Mouse (Mus musculus) thymus, postnatal 36 days (tissue): Measurements from ENCODE around the gene Sds.

ENCODE experiments used
- DNase-seq, 2 experiments: peaks; one replicate each; pipeline ENCODE4 v3.0.0; 2022; ENCODE audit warnings: mixed read lengths in 2 of 2

Gene Sds

DNA sequence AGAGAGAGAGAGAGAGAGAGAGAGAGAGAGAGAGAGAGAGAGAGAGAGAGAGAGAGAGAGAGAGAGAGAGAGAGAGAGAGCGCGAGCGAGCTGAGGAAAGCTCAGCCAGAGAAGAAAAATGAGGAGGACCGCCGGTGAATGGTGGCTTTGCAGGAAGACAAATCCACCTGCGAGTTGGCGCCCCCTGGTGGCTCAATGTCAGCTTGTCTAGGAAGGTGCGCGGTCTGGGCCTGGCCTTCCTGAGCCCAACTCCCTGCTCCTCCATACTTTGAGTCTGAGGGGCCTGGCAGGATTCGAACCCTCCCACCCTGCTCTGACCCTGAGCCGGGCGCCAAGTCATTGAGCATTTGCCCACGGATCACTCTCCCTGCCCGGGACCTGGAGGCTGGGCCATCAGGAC lies 35.6 kb upstream of the Sds start:
- peak; percentile 73 to 79 for DNase-seq

DNA sequence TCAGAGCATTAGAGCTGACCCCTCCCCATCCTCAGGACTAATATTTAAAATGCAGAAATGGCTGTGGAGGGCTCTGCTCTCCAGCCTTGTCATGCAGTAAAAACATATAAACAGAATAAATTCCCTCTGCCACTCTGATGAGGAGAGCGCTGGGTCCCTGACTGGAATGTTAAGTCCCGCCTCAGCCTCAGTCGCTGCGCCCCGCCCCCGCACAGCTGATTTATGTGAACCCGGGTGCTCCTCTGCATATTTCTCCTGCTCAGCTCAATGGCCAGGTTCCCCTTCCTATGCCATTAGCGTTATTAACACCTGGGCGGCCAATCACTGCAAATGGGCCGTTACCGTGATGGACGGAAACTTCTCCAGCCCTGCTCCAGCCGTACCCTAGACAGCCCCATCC lies 29.0 kb upstream of the Sds start:
- no peak for DNase-seq

DNA sequence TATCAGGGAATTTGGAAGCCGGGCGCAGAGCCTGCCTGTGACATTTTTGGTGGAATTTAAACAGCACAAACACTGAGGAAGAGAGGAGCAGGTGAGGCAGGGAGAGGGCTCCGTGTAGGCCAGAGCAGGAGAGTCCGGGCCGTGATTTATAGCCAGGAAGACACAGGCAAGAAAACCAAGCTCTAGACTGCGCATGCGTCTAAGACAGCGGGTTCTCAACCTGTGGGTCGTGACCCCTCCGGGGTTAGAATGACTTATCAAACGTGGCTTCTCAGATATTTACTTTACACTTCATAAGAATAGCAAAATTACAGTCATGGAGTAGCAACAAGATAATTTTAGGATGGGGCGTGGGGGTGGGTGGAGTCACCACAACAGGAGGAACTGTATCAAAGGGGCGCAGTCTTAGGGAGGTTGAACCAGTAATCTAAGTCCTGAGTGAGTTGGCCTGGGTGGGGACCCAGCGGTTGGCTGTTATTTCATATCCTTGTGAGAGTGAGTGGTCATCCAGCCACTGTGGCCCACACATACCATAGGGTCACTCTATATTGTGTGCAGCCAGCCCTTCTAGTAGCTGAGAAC lies 21.5 kb upstream of the Sds start:
- no peak for DNase-seq

DNA sequence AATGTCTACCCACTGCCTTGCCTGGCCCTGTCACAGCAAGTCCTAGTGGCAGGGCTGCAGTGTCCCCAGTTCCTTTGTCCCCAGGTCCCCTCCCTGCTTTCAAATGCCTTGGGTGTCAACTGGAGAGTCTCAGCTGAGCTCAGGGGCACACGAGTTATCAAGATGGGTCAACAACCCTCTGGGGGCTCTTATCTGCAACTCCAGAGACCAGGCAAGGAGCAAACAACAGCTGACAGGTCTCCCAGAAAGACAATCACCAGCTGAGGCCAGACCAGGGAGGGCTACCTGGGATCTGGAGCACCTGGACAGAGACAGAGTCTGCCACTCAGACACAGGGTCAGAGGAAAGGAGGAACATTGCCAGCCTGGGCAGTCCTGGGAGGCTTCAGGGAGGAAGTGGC lies 20.1 kb upstream of the Sds start:
- no peak for DNase-seq

DNA sequence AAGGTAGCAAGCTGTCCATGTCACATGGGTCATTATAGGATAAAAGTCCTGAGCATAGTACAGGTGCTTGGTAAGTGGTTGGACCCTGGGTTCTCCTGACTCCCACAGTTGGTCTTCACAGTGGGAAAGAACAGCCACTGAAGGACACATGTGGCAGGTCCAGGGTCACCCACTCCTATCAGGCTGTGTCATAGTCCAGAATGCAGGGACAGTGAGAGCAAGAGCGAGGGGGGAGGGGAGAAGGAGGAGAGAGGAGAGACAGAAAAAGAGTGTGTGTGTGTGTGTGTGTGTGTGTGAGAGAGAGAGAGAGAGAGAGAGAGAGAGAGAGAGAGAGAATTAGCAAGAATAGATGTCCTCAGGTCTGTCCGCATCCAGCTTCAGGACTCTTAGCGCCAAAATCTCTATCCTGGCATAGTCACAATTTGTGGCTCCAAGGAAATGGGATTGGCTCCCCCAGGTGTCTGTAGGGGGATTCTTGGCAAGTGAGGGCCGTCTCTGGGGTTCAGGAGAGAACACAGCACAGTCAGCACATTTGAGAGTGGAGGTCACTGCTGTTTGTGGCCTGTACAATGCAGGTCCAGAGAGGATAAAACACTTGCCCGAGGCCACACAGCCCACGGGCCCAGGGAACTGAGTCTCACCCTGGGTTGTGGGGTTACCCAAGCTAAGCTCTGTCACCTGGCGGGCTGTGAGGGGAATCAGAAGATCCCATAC lies 19.3 kb upstream of the Sds start:
- no peak for DNase-seq

DNA sequence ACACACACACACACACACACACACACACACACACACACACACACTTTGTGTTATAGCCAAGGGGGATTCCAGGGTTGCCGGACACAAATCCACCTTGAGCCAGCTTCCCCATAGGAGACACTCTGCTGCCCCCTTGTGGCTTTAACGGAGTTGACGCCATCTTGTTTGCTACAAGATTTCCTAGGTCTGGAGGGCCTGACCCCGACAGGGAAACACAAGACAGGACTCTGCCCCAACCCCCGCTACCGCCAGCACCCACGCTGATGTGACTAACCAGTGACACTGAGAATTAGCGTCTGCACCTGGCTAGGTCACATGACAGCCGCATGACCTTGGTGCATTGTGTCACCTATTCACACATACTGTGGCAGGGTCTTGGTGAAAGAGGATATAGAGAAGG lies 18.7 kb upstream of the Sds start:
- peak; percentile 37 to 47 for DNase-seq

DNA sequence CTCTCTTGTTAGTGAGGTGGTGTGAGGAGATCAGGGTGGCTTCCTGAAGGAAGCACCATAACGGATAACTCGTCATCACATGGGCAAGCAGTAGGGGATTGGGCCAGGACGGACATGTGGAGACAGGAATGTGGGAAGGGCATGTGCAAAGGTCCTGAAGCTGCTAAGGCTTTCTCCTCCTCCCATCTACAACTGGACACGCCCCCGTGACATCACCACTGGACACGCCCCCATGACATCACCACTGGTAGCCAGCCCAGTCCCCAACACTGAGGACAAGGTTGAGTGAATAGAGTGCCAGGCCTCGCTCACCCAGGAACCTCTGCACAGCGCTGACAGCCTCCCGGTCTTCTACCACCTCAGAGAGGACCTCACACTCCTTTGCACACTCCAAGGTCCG lies 17.2 kb upstream of the Sds start:
- no peak for DNase-seq

DNA sequence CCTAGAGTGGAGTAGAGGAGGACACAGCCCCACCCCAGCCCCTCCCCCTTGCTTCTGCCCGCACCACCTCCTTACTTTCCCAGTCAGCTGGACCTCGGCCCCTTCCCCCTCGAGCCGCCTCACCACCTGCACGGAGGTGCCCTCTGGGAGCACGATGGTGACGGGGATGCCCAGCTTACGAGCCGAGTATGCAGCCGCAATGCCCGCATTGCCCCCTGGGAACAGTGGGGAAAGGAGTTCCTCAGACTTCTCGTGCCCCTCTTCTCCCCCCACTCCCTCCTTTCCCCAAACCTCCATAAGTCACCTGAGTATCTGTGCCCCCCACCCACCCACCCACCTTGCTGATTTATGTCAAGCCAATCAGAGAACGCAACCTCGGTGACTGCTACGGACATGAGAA lies 14.4 kb upstream of the Sds start:
- DNase-seq = no peak

DNA sequence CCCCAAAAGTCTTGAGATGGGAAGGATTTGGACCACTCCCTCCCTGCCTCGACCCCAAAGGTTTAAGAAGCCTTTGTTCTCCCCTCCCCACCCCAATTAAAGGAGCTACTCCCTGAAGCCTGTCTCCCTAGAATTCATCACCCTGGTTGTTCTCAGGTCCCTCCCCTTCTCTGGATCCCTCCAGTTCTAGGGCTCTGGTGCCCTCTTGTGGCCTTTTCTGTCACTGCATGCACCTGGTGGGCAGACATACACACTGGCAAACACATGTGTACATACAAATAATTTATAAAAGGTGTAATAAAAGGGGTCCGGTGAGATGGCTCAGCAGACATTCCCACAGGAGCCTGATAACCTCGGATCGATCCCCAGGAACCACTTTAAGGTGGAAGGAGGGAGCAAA lies 12.0 kb upstream of the Sds start:
- no peak for DNase-seq

DNA sequence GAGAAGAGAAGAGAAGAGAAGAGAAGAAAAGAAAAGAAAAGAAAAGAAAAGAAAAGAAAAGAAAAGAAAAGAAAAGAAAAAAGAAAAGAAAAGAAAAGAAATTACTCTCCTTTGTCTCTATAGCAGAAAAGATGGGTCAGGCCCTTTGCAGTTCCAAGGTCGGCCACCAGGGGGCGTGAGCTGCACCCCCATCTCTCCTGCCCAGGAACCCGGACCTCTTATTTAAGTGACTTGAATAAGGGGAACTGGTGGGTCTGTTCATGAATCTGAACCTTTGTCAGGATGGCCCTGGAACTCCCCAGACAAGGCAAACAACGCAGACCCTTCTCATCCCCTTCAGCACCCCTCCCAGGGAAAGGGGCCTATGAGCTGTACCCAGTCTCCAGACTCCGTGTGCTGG lies 11.3 kb upstream of the Sds start:
- peak; percentile 27 to 38 for DNase-seq

DNA sequence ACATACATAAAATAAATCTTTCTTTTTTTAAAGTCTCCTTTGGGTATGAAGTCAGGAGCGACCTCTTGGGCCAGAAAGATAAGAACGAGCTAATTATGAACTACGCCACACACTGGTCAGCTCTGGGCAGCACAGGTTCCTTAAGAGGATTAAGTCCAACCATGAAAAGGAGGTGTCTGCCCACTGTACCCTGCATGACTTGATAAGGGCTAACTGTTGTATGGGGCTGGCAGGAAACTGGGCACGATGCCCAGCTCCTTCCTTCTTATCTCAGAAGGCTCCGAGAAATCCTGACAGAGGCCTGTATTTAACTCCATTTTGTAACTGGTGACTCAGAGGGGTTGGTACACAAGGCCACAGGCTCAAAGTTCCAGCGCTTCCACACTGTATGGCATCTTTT lies 10.5 kb upstream of the Sds start:
- DNase-seq = no peak

DNA sequence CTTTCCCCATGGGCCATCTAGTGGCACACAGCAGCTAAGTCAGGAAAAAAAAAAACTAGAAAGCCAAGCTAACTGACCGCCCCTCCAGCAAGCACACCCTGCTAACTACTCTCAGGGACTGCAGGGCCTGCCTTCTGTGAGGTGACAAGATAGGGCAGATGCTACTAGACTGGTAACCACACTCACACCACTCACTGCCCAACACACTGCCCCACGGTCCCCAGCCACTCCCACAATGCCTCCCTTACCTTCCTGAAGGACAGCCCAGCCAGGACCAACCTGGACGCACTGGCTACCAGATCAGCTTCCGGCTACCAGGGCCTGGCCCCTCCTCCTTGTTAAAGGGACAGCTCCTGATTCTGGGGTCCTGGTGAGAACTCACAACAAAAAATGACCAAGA lies 9.3 kb upstream of the Sds start:
- DNase-seq = no peak

DNA sequence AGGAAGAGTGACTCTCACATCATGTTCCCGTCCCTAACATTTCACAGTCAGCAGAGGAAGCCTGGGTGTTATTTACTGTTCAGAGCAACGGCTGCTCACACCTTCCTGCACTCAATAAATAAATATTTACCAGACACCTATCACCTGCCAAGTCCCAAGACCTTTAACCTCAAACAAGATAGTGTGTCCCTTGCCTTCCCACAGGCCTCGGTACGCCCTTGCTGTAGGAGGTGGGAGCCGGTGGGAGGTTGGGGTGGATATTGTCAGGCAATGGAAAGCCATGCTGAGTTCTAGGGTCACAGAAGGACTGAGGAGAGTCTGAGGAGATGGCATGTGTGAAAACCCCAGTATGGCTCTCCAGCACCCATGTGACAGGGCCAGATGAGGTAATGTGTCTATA lies 8.0 kb upstream of the Sds start:
- DNase-seq = no peak

DNA sequence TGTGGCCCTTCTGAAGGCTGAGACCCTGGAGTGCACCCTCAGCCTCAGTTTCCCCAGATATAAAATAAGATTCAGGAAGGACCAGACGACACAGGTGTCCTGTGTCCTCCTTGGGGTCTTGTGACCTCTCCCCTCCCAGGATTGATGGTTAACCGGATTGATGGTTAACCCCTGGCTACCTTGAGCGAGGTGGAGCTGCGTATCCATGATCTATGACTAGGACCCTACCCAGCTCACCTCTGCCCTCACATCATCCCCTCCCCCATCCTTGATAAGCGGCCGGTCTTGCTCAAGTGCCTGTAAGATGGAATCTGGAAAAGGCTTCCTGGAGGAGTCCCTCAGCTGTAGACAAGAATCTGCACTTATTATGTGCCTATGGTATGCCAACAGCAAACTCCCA lies 7.5 kb upstream of the Sds start:
- no peak for DNase-seq

DNA sequence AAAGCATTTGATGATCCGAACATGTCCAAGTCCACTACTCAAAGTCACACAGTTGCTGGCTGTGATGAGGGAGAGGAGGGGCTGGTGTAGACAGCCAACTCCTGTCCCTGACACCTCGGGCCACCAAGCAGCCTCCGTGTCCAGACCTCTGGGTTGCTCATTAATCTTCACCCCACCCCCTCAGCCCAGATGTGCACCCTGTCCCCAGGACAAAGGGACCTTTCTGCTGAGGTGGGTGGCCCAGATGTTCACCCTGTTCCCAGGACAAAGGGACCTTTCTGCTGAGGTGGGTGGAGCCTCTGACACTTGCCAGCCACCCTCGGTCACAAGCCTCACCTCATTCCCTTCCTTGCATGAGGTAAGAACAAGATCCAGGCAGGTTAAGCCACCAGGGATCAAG lies 4.8 kb upstream of the Sds start:
- no peak for DNase-seq

DNA sequence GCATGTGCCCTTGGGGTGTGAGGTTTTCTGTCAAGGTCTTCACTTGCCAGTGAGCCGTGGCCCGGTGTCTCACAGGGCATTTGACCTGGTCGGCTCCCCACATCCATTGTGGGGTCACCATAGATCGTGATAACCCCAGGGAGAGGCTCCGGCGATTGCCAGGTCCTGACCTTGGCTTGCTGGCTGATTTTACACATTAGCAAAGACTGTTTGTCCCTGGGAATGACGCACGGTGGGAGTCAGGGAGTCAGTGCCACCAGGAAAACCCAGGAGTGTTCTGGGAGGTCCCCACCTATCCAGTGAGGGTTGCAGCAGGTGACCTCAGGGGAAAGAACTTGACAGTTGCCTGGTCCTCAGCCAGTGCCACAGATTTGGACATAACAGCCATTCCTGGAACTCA lies 3.6 kb upstream of the Sds start, which contains the start of gene Sdsl:
Gene Sdsl, minus strand, starts transcription at position 41 of the 400 bp plus-strand sequence.
- DNase-seq = no peak

DNA sequence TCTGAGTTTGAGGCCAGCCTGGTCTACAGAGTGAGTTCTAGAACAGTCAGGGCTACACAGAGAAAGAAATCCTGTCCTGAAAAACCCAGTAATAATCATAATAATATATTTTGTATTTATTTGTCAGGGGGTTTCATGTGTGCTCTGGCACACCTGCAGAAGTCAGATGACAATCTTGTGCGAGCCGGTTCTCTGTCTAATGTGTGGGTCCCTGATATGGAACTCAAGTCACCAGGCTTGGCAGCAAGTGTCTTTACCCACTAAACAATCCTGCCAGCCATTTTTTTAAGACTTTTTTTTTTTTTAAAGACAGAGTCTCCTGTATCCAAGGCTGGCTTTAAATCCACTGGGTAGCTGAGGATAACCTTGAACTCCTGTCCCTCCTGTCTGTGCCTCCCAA lies 3.0 kb upstream of the Sds start:
- DNase-seq = no peak

DNA sequence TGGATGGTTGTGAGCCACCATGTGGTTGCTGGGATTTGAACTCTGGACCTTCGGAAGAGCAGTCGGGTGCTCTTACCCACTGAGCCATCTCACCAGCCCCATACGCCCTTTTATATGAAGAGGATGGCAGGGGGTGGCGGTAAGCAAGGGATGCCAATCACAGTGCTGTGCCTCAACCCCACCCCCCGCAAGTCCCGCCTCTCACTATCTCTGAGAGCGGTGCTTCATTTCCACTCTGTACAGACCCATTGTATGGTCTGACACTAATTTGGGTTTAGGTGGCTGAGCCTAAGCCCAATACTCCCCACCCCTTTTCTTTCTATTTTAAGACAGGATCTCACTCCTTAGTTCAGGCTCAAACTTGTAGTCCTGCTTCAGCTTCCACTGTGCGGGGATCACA lies 465 bp upstream of the Sds start:
- DNase-seq = no peak

DNA sequence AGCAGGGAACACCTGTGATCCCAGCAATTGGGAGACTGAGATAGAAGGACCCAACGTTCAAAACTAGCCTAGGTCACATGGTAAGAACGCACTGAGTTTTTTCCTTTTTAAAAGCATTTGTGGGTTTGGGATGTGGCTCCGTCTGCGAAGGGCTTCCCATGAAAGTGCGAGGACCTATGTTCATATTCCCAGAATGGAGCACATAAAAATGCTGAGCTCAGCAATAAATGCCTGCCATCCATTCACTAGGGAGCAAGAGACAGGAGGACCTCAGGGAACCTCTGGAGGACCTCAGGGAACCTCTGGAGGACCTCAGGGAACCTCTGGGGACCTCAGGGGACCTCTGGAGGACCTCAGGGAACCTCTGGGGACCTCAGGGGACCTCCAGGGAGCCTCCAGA lies 1.7 kb downstream of the Sds start:
- no peak for DNase-seq

DNA sequence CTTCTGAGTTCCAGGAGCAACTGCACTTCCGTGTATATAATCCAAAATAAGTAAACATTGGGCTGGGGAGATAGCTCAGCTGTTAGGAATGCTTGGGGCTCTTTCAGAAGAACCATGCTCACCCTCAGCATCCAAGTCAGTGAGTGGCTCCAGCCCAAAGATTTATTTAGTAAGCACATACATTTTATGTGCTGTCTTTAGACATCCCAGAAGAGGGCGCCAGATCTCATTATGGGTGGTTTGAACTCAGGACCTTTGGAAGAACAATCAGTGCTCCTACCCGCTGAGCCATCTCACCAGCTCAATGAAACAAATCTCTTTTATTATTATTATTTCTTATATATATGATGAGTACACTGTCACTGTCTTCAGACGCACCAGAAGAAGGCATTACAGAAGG lies 3.2 kb downstream of the Sds start:
- no peak for DNase-seq

DNA sequence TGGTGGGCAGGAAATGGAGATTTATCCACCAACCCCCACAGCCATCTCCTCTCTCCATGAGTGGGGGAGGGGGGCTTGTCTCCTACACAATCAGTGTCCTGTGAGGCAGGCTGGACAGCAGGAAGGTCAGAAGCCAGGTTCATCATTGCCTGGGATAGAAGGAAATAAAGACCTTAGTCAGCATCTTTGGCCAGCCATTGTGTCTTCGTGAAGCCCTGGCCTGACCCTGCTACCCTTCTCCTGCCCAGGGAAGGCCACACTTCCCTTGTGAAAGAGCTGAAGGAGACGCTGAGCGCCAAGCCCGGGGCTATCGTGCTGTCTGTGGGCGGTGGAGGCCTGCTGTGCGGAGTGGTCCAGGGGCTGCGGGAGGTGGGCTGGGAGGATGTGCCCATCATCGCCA lies 4.9 kb downstream of the Sds start:
- no peak for DNase-seq

DNA sequence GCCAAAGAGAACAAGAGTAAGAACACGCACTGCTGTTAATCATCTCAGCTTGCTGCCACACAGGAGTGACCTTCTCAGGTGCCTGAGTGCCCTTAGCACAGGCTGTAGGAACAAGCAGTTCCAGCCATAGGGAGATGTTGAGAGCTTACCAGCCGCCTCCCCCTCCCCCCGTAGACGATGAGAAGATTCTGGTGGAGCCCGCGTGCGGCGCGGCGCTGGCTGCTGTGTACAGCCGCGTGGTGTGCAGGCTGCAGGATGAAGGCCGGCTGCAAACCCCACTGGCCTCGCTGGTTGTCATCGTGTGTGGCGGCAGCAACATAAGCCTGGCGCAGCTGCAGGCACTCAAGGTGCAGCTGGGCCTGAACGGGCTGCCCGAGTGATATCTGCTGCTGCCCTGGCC lies 7.1 kb downstream of the Sds start:
- no peak for DNase-seq

DNA sequence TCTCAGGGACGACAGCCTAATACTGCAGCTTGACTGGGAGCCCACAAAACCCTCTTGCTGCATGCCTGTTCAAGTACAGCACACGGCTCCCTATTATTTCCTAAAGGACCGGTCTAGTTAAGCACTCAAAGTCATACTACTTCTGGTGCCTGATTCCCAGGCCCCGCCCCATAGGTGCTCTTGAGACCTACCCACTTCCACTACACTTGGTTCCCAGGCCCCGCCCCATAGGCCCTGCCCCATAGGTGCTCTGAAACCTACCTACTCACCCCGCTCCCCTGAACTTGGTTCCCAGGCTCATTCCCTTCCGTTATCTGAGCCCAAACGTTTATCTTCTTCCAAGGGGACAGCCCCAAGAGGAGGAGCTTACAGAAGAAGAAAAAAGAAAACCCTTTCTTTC lies 11.5 kb downstream of the Sds start:
- DNase-seq = no peak

DNA sequence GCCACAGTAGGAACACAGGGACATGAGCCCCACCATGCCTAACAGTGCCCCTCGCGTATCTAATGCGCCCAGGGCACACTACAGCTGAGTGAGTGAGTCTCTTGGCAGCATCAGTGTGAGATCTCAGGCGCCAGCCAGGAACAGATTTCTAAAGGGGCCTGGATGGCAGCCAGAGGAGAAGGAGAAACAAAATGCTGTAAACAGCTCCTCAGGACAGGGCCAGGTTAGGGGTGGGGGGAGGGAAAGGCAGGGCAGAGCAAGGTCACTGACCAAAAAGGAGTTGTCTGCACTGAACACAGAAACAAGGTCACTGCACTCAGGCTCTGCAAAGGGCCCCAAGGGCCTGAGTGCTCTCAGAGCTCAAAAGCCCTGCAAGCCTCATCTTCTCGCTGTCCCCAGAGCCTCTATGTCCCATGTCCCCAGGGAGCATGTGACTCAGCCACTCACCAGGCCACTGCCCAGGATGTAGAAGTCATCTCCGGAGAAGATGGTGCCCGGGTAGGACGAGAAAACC lies 14.4 kb downstream of the Sds start:
- no peak for DNase-seq

DNA sequence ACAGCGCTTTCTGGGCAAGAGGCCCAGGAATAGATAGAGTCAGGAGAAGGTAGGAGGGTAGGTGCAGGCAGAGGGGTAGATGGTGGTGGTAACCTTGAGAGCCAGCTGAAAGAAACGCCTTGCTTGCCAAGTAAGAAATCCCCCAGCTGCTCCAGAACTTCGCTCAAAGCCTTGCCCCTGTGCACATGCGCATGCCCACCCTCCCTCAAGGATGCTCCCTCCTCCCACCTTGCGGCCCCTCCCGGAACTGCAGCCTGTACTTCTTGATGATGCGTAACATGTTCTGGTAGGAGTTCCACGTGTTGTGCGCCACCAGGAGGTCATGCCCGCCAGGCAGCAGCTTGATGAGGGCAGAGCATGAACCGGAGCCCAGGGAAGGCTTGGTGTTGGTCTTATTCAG lies 16.1 kb downstream of the Sds start:
- no peak for DNase-seq
